Mouse (Mus musculus): ENCODE measurements around the gene Exosc3. TPM values are rescaled to one million over a fixed set of nuclear protein-coding genes. Genes with fewer than 3 reads are reported as not detected.
"Not testable (repeated sequence)": the region's sequence is repeated elsewhere in the genome, so short reads cannot be mapped to it uniquely, and the experiment has no call there.

Exosc3 gene
- 10 to 100 TPM; 14.4 to 14.6 TPM for total RNA-seq (2021)

- DNase-seq = peak in 1 of 2 experiments; percentile 43
These were observed at the start of gene Exosc3 for GRCm38 (mm10) chr4:45342286-45343155. Gene Exosc3 (minus strand): TSS chr4:45342732.

DNA sequence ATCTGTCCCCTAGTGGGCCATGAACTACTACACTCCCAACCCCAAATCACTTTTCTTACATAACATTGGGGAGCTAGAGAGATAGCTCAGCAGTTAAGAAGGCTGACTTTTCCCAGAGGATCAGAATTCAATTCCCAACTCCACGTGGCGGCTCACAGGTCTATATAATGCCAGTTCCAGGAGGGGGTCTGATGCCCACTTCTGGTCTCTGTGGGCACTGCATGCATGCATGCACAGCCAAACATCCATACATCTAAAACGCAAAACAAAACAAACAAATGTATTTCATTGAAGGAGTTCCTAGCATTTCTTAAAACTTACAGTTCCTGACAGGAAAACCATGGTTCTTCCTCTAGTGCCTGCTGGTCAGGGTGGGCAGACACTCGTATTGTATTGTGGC, 49.6 kb upstream of the Exosc3 start:
- DNase-seq = no peak

GRCm38 (mm10) chr4:45387296-45387695, 44.8 kb upstream of the Exosc3 start:
- DNase-seq = not testable (repeated sequence)

- not testable (repeated sequence) for DNase-seq
These were observed 39.6 kb upstream of the Exosc3 start for GRCm38 (mm10) chr4:45382133-45382532.

DNA sequence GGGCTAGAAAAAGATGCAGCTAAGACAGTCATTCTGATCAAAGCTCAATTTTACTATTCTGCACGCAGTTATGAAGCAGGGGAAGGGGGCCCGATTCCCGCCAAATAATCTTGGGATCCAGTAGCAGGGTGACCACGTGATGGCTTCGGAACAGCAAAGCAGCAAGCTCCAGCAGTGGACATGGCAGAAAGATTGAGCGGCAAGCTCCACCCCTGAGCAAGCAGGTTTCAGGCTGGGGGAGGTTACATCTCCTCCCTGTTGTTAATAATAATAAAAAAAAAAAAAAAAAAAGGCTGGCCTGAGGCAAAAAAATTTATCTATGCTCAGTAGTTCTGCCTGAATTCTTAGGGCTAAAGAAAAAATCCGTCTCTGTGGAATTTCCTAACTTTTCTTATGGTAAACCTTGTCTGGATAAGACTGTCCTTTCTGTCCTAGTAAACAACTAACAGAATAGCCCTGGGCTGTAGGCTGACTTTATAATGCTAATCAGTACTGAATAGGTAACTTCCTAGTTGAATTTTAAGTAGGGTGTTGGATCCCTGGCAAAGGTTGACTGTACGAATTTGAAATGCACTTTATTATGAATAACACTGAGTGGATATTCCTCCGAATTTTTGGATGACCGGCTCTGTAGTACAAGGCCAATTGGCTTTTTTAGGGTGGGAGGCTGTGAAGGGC, 38.5 kb upstream of the Exosc3 start:
- not testable (repeated sequence) for DNase-seq

DNA sequence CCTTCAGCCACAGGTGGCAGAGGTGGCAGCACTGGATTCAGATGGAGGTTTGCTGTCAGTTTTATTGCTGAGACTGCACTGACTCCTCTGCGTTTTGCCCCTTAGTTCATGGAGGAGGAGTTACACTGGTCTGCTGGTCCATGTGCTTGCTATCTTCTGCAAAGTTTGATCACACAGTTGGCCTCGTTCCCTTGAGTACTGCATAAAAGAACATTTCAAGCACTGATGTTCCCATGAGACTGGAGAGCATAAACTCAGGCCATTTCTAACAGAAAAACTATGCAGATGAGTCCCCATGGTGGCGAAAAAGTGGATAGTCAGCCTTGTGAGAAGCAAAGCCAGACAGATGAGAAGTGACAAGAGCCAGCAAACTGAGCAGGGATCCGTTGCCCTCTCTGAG, 34.0 kb upstream of the Exosc3 start:
- DNase-seq = no peak

DNA sequence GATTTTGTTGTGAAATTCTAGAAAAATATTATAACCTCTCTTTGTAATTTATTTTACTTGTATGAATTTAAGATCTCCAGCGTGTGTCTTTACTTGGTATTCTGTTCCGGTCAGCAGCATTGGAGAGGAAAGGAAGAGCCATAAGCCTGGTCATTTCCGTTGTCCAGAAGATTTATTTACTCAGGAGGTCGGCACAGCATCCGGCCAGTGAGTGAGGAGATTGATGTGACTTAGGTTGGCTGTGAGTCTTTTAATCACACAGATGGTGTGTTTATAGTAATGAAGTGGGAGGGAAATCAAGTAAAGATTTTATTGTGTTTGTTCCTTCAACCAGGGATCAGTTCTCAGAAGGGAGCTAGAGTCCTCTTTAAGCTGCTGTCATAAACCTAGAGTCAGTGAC, 32.3 kb upstream of the Exosc3 start:
- no peak for DNase-seq

GRCm38 (mm10) chr4:45371261-45371660, 28.7 kb upstream of the Exosc3 start:
- DNase-seq = no peak

DNA sequence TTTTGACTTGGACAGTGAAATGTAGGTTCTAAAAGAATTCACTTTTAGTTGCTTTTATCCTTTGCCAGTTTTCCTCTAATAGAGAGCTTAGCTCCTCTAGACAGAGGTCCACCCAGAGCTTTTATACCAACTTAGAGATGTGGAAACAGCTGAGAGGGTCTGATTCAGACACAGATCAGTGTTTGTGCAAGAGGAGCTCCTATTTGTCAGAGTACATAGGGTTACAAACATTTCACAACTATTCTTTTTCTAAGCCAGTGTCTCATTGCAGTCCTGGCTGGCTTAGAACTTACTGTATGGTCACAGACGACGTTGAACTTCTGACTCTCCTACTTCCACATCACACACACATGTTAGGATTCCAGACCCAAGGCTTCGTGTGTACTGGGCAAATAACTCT, 14.1 kb upstream of the Exosc3 start:
- DNase-seq = no peak

GRCm38 (mm10) chr4:45341669-45342249, 773 bp downstream of the Exosc3 start, which contains the start of gene Dcaf10:
Gene Dcaf10 (plus strand): TSS chr4:45342101.
- peak; percentile 92 to 96 for DNase-seq

GRCm38 (mm10) chr4:45341226-45341625, 1.3 kb downstream of the Exosc3 start:
- DNase-seq = no peak

DNA sequence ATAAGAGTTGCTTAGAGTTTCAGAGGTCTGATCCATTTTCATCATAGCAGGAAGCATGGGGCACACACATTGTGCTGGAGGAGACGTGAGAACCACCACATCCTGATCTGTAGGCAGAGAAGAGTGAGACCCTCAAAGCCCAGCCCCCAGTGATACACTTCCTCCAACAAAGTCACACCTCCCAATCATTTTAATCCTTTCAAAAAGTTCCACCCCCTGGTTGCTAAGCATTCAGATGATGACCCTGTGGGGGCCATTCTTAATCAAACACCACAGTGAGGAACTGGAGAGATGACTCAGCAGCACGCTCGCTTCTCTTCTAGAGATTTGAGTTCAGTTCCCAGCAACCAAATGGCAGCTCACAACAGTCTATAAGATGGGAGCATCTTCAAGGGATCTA, 10.1 kb downstream of the Exosc3 start:
- DNase-seq = no peak

GRCm38 (mm10) chr4:45331139-45331538, 11.4 kb downstream of the Exosc3 start:
- no peak for DNase-seq

GRCm38 (mm10) chr4:45320159-45320816, 22.2 kb downstream of the Exosc3 start:
- DNase-seq = peak; percentile 85 to 86

GRCm38 (mm10) chr4:45311056-45311455, 31.5 kb downstream of the Exosc3 start:
- DNase-seq = no peak

GRCm38 (mm10) chr4:45308606-45309005, 33.9 kb downstream of the Exosc3 start:
- DNase-seq = no peak

GRCm38 (mm10) chr4:45308046-45308445, 34.5 kb downstream of the Exosc3 start:
- DNase-seq = no peak

DNA sequence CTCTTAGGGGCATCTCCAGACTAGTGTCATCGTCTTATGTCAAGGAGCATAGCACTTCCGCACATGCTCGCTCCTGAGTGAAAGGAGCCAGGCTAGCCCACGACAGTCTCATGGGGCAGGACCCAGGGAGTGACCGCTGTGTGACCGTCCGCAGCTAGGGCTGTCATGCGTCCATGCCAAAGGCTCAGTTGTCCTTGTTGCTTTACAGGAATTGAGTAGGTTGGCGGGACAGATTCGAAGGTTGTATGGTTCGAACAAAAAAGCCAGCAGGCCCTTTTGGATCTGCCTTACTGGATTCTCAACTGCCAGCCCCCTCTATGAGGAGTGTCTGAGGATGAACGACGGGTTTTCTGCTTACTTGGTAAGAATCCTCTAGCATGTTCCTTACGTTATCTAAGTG, 37.0 kb downstream of the Exosc3 start:
- no peak for DNase-seq

DNA sequence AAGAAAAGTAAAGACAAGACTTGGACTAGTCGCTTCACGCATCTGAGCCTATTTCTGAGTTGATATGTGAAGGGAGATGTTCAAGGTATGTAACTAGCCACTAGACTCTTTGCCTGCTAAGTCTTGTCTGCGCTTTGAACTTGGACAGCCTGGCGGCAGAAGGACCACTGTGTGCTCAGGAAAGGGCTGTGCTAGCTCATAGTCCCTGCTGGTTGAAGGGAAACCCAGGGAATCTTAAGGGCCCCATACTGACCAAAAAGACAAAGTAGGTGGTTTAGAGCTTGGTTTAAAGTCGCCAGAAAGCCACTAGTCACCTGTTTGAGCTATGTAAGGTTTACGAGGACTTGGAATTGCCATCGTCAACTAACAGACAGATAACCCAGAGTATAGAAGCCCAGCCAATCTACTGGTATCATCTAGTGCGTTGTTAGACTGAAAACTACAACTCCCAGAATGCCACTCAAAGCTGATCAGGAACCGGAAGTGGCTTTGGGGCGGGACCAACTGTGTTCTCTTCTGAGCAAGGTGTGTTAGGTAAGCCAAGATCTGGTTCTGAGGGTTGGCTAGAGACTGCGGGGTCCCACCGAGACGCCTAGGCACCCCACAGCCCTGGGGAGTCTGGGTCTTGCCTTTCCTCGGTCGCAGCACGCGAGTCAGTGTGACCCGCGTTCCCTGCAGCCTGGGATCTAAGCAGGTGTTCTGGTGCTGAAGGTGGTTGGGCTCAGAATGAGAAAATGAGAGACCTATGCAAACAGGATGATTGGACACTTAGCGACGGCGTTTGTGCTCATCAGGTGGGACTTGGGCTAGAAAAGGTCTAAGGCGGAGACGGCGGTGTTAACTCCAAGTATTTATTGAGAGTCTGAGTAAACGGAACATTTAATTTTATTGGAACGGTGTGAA, 45.6 kb downstream of the Exosc3 start, which contains the start of gene Trmt10b:
Gene Trmt10b (plus strand): TSS at position 466 of the 903 bp plus-strand sequence.
- DNase-seq = peak; percentile 50 to 51

- DNase-seq = no peak
These were observed 54.6 kb downstream of the Exosc3 start for GRCm38 (mm10) chr4:45287906-45288305.

DNA sequence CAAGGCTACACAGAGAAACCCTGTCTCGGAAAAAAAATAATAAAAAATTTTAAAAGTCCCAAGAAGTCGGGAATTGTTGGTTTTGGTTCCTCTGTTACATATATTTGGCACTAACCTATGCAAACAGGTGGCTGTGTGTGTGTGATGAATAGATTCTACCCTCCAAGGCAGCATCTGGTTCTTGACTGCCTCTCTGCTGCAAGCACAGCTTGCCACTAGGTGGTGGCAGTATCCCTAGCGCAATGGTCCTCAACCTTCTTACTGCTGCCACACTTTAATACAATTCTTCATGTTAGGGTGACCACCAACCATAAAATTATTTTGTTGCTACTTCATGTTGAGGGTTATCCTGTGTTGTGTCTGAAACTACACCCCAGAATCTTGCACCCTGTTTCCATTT, 56.2 kb downstream of the Exosc3 start:
- no peak for DNase-seq
